Mouse (Mus musculus) ES-CJ7 (cell line): ENCODE data around the gene Rasgef1b.

ENCODE experiments used
- DNase-seq: peaks from one replicate; pipeline ENCODE4 v3.0.0; 2011; ENCODE audit warnings: low read depth, low spot score

The Rasgef1b gene

DNA sequence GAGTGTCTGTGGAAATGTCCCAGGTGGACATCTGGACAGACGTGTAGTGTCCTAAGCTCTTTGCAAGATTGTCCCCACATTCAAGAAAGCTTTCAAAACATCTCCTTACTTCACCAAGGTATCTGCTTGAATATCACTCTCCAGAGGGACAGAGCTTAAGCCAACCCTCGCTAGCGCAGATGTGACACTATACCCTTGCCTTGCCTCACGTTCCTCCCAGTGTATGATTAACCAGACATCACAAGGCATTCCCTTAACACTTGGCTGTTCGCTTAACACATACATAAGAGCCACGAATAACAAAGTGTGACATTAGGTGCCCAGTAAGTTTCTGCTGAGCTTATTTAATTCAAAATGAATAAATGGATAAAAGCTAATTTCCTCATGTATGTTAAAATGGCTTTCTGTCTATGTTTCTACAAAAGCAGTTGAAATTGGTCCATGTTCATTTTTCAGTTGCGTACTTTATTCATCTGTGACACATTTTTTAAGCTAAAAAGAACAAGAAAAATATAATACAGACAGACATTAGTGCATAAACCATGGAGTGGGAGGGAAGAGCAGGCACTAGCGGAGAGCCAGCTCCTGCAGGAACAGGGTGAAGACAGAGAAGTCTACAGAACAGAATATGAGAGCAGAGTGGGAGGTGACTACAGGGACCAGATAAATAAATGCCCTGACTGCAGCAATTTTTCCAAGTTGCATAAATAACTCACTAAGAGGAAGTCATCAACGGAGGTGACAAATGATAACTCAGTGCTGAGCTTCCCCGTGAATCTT lies 126.4 kb downstream of the Rasgef1b start:
- DNase-seq: no peak

DNA sequence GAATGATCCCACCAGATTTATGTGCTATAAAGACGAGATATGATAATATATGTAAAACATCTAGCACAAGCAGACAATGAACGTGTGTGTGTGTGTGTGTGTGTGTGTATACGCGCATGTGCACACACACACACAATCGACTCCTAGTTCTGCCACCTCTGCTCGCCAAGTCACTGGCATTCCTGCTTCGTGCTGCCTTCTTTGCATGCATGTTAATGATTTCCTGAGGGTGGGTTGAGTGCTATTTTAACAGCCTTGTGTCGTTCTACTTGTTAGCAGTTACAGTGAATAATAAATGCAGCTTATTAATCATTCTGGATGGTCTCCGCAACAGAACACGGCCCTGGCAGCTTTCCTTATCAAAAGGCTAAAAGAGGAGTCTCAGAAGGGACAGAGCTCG lies 129.5 kb downstream of the Rasgef1b start:
- no peak for DNase-seq

DNA sequence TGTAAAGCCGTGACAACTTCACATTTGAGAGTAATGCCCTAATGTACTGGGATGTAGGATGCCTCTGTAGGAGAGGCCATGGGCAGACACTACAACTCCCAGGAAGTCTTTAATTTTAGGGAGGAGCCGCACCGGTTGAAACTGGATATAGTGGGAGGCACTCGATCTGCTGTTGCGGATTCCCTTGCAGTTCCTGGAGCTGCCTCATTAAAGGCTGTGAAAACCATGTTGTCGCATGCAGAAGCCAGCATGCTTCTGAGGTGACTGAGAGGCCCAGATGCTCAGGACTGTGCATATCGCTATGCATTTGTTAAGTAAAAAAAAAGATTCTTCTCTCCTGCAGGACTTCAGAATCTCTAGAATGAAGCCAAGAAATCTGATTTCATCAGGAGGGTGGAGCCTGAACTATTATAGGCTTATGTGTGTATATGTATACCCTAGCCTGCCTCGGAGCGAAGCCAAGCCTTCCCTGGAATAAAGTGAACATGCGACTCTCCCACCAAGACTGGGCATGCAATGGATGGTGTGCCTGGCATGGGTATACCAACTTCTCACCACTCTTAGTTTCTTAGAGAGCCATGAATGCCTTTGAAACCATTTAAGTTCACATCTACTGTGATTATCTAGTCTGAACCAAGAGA lies 130.3 kb downstream of the Rasgef1b start:
- peak; percentile 11 for DNase-seq

DNA sequence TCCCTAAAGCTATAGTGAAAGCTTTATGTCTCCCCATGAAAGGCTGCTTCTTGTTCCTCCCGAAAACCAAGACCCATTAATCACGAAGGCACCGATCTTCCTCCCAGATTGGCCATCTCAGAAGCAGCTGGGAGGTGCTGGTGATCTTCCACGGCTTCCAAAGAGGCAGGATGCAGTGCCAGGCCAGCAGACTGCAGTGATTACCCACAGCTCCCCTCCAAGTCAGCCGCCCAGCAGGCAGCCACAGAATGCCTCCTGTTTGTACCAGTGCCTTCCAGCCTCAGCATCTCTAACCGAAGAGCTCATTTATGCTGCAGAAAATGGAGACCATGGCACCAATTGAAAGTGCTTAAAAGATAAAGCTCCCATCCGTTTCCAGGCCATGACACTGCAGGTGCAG lies 131.2 kb downstream of the Rasgef1b start:
- DNase-seq: no peak

DNA sequence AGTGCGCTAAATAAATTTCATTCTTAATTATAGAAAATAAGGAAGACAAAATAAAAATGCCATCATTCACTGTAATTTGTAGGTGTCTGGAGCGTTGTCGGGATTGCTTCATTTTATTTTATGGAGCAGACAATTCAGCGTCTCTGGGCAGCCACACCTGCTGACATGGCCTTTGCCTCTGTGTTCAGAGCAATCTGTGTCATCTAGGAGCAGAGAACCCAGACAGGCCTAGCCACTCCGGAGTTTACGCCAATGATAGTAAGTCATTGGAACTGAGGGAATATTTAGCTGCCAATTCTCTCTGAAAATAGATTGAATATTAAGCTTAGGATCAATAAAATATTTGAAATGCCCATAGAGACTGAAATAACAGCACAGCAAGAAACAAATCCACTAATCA lies 137.5 kb downstream of the Rasgef1b start:
- no peak for DNase-seq

DNA sequence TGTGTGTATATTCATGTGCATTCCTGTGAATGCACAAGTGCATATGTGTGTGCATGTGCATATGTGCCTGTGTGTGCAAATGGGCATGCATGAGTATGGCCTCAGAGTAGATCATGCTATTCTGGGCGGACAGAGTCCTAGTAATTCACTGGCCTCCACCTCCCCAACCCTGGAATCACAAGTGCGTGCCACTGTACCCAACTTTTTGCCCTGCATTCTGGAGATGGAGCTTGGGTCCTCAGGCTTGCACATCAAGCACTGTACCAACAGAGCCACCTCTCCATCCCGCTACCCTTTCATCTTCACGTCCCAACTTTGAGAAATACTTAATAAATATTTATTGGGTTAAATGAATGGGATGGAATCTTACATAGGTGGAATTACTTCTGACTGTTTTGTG lies 138.3 kb downstream of the Rasgef1b start:
- no peak for DNase-seq

DNA sequence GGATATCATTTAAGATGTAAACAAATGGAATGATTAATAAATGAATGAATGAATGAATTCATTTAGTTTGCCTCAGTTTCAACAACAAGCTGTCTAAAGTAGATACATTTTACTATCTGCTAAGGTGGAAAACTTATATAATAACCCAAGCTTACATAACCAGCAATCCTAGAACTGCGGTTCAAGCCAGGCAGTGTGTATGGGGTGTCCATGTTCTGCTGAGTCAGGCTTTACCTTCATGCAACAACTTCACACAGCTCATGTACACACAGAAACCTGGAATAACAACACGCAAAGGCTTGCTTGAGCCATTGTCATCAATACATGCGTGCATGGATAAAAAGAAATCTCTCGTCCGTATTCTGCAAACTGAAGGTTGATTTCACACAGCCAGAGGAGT lies 140.9 kb downstream of the Rasgef1b start:
- no peak for DNase-seq

DNA sequence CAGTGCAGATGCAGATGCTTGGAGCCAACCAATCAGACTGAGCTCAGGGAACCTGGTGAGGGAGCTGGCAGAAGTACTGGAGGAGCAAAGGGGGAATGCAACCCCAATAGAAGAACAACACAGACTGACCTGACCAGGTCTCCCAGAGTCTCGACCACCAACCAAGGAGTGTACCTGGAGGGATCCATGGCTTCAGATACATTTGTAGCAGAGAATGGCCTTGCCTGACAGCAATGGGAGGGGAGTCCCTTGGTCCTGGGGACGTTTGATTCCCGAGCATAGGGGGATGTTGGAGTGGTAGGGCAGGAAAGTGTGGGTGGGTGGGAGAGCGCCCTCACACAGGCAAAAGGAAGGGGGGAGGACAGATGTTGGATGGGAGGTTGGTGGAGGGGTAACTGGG lies 141.3 kb downstream of the Rasgef1b start:
- DNase-seq: no peak

DNA sequence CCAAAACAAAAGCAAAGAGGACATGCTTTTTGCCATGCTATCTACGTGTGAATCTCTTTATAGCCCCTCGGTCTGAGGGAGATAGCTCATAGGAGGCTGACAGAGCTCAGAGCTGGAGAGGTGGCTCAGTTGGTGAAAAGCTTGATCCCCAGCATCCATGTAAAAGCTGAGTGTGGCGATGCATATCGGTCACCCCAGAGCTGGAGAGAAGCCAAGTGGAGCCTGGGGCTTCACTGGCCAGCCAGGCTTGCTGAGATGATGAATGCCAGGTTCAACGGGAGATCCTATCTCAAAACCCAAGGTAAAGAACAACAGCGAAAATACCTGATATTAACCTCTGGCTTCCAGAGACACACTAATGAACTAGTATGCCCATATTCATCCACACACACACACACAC lies 142.6 kb downstream of the Rasgef1b start:
- no peak for DNase-seq

DNA sequence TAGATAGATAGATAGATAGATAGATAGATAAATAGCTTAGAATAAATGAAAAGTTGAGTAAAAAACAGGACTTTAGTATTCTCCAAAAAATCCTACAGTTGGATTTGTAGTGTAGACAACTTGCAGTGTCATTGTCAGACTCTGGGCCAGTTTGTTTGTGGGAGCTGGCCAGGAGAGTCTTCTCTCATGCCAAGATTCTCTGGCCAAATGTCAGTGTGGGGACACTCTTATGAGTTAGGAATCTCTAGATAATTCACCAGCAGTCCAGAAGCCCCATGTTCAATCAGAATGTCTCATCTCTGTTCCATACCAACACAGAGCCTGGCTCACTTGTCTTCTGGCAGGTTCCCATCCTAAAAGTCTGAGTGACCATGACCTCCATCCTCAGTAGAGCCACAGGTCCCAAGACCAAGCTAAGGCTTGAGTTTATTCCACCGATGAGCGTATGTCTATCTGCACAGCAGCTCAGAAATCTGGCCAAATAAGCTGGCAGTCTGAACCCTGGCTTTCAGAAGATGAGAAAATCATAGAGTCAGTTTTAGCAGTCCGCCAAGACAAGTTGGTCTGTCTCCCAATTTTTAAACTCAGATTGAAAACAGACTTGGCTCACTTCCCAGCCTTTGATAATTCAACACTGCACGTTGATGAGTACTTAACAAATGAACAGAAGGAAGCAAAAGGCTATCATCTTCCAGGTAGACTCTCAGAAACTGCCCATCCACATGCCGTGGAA lies 143.5 kb downstream of the Rasgef1b start:
- no peak for DNase-seq

DNA sequence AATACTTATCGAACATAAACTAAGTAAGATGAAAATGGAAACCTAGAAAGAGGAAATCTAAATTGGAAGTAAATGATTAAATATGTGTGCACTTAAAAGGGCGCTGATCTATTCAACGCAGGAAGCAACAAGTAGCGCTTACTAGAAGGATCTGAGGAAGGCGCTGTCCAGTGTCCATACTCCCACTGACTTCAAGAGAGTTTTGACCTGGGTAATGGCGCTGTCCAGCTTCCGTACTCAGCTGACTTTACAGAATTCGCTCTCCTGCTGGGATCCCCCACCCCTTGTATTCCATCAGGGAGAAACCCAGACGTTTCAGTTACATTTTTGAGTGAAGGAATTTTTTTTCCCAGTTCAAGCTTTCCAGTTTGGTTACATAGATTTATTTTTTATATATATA lies 144.6 kb downstream of the Rasgef1b start:
- no peak for DNase-seq

DNA sequence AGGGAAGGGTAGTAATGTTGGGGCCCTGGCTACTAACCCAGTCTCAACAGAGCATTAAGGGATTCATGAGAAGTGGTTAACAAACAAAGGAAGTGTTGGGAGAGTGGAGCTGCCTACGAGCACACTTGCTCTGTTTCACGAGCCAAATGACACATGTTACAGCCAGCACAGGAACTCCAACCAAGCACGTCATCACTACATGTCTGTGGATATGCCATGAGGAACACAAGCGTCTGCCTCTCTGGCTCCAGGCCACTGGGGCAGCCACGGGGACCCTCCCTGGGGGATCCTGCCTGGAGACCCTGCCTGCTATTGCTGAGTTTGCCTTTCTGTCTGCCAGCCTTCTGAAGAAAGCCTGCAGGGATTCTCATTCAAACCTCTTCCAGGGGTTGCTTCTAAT lies 146.8 kb downstream of the Rasgef1b start:
- no peak for DNase-seq

DNA sequence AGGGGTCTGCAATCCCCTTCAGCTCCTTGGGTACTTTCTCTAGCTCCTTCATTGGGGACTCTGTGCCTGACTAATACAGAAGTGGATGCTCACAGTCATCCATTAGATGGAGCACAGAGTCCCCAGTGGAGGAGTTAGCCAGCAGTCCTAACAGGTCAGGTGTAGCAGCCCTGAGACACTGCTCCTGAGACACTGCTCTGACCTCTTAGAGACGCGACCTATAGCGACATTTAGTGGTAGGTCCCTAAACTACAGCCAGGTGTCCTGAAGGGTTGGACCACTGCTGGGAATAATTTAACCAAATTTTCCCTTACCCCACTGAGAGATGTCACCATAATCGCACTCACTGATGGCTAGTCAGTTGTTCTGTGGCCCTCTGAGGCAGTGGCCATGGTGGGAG lies 150.2 kb downstream of the Rasgef1b start:
- peak; percentile 64 for DNase-seq

DNA sequence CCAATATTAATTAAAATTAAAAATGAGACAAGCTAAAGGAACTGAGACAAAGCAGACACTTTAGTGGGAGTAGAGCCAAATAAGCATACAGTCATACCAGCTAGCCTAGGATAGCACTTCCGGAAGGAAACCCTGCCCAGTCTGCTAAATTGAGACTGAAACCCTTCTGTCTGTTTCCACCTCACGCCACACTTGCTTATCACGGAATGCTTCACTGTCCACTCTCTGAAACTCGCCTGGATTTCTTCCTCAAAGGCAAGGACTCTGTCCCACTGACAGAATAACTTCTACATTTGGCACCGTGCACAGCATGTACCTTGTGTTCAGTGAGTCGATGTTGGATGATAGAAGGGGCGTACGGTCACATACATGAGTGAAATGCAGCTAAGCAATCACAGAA lies 153.0 kb downstream of the Rasgef1b start:
- no peak for DNase-seq

DNA sequence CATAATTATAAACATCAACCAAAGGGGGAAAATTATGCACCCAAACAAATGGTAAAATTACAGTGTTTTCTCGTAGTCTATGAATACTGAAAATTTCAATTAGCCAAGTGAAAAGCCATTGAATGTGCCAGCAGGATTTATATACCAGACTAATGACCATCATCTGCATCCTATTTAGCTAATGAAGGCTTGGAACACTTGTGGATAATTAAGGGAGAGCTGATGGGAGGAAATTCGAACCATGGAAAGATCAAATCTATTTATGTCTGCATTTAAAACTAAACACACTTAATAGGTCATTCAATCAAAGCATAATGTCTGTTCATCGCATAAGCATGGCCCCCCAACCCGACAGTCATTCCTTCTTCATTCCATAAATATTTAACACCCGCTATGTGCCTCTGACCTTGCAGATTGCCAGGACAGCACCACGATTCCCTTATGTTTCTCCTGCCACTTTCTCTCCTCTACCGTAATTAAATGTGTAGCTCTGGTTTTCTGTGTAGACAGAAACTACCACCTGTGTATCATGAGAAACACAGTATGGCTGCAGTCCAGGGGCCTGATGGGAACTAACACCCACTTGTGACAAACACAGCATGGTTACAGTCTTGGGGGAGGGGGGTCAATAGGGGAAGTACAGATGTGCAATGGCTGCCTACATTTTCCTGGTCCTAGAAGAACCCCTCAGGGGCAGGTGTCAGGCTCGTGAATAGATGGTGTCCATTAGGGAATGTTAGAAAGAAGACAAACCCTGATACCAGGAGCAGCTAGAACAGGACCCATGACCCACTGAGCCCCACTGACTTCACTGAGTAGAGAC lies 164.2 kb downstream of the Rasgef1b start:
- no peak for DNase-seq

DNA sequence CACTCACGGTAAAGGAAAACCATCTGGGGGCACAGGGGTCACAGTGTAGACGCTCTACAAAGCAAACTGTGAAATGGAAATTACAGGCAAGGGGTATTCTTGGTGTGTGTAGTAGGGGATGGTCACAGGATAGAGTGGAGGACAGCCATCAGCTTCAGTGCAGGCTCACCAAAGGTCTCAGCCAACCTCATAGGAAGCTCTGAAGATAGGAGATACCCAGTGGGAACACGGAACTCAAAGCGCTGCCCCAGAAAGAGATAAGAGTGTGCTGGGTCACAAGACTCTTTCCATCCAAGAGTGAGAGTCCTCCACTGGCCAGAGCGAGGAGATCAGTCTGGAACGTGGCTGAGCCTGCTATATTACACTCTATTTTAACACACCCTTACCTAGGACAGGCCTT lies 166.8 kb downstream of the Rasgef1b start:
- no peak for DNase-seq

DNA sequence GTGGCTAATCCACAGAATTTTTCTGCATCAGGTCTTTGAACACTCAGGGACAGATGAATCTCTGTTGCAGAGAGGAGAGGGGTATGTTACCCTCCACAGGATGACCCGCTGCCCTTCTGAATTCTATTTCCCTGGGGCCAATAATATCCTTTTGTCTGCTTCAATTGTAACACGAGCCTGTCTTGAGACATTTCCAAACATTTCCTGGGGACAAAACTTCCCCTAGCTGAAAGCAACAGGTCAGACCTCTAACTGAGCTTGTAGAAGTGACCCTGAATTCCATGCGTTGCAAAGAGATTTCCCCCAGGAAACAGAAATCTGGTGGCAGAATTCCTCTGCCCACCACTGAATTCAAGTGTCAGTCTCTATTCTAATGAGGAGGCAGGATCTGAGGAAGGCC lies 169.1 kb downstream of the Rasgef1b start:
- DNase-seq: no peak

DNA sequence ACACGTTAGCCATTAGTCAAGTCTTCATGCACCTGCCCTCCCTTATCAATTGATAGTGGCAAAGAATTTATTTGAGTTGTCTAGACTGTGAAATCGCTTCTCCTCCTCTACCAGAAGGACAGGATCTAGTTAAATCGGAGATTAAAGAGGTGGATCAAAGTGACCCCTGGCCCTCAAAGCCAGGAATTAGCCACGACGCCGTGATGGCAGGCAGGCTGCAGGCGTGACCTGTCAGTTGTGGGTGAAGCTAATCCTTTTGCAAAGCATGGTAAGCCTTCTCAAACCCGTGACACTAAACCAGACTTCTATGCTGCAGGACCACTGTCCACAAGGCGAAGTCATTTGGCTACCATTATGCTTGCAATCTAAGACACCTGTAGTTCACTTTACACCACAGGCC lies 170.6 kb downstream of the Rasgef1b start:
- DNase-seq: no peak

DNA sequence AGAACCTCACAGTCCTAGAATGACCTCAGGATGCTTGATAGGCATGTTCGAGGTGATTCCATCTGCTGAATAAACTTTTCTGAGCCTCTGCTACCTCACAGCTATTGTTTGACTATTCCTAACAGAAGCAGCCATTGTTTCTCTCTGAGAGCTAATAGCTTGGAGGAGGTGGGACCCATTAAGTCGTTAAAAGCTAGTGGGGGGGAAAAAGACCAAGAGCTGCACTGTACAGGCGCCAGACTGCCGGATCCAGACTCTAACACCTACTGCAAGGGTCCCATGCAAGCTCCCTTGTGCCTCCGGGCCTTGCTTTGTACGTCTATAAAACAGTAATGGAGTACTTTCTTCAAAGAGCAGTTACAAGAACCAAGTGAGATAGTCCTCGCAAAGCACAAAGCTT lies 176.2 kb downstream of the Rasgef1b start:
- peak; percentile 51 for DNase-seq

DNA sequence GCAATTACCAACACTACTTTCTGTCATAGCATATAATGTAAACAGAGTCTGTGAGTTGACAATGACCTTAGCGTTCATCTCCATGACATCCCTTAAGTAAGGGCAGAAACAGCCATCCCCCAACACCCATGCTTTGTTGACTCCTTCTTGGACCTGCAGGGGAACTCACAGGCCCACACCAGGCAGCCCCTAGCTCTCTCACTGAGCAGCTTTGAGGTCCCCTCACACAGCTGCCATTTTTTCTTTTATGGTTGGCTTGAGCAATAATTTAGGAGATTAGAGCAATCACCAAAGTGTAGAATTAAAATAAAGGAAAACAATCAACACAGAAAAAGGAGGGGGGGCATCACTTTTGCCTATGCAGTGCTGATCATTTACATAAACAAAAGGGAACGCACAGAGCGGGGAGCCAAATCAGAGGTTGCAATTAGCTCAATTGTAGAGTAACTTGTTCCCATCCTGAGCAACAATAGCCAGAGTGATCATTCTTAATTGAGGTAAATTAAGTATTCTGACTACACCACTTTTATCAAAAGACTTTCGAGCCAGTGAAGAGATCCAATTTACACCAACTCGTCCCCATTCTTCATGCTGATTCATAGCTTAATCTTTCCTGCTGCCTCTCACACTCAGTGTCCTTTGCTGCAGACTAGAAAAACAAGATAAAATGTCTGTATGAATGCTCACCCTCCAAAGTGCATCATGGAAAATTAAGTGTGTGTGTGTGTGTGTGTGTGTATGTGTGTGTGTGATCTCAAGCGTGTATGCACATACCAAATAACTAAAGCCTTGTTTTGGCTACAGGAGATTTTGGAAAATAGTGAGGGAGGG lies 184.0 kb downstream of the Rasgef1b start:
- DNase-seq: no peak
